Mouse (Mus musculus) E14TG2a.4 (cell line): ENCODE data around the gene Grk2.

ENCODE experiments used
- CTCF ChIP-seq: conservative IDR thresholded peaks from 2 replicates; pipeline ENCODE4 v1.5.1; 2014; ENCODE audit warnings: low read length
- POU5F1 ChIP-seq: IDR thresholded peaks from 2 replicates; pipeline ENCODE4 v1.6.1; 2014; ENCODE audit warnings: low read length, borderline replicate concordance

- TF ChIP-seq CTCF (no peak), POU5F1 (no peak)
Measured at GRCm38 (mm10) chr19:4264171-4264780, 41.7 kb downstream of the Grk2 start.
